Mouse (Mus musculus): Measurements from ENCODE around the gene Fam171a1.
"Not testable (repeated sequence)": the region's sequence is repeated elsewhere in the genome, so short reads cannot be mapped to it uniquely, and the experiment has no call there.

Fam171a1 gene

GRCm38 (mm10) chr2:3163501-3164076 is 49.6 kb downstream of the Fam171a1 start:
- in situ Hi-C loops (cut with MboI; ENCODE audit: low pct_unique_long_range_greater_than_20kb in 1 of 2, low sequenced_read_pairs in 2 of 2, unreplicated experiment in 1 of 2) = no loop called here

- in situ Hi-C loops (cut with MboI; ENCODE audit: low pct_unique_long_range_greater_than_20kb in 1 of 2, low sequenced_read_pairs in 2 of 2, unreplicated experiment in 1 of 2) = no loop called here
Observed at GRCm38 (mm10) chr2:3165037-3165600, 51.1 kb downstream of the Fam171a1 start.

GRCm38 (mm10) chr2:3165890-3166605 is 52.0 kb downstream of the Fam171a1 start:
- in situ Hi-C loops (cut with MboI; ENCODE audit: low pct_unique_long_range_greater_than_20kb in 1 of 2, low sequenced_read_pairs in 2 of 2, unreplicated experiment in 1 of 2) = no loop called here

- in situ Hi-C loops (cut with MboI; ENCODE audit: low pct_unique_long_range_greater_than_20kb in 1 of 2, low sequenced_read_pairs in 2 of 2, unreplicated experiment in 1 of 2) = no loop called here
Observed at GRCm38 (mm10) chr2:3168719-3169402, 54.8 kb downstream of the Fam171a1 start.

- in situ Hi-C loops (cut with MboI; ENCODE audit: low pct_unique_long_range_greater_than_20kb in 1 of 2, low sequenced_read_pairs in 2 of 2, unreplicated experiment in 1 of 2) = no loop called here
Observed at GRCm38 (mm10) chr2:3169403-3169747, 55.4 kb downstream of the Fam171a1 start.

- in situ Hi-C loops (cut with MboI; ENCODE audit: low pct_unique_long_range_greater_than_20kb in 1 of 2, low sequenced_read_pairs in 2 of 2, unreplicated experiment in 1 of 2) = no loop called here
Observed at GRCm38 (mm10) chr2:3171774-3172173, 57.8 kb downstream of the Fam171a1 start.

GRCm38 (mm10) chr2:3172656-3173055 is 58.6 kb downstream of the Fam171a1 start:
- in situ Hi-C loops (cut with MboI; ENCODE audit: low pct_unique_long_range_greater_than_20kb in 1 of 2, low sequenced_read_pairs in 2 of 2, unreplicated experiment in 1 of 2) = no loop called here

GRCm38 (mm10) chr2:3174890-3175289 is 60.9 kb downstream of the Fam171a1 start:
- in situ Hi-C loops (cut with MboI; ENCODE audit: low pct_unique_long_range_greater_than_20kb in 1 of 2, low sequenced_read_pairs in 2 of 2, unreplicated experiment in 1 of 2) = no loop called here

GRCm38 (mm10) chr2:3175988-3176387 is 62.0 kb downstream of the Fam171a1 start:
- in situ Hi-C loops (cut with MboI; ENCODE audit: low pct_unique_long_range_greater_than_20kb in 1 of 2, low sequenced_read_pairs in 2 of 2, unreplicated experiment in 1 of 2) = not testable (repeated sequence)

GRCm38 (mm10) chr2:3176751-3177150 is 62.7 kb downstream of the Fam171a1 start:
- in situ Hi-C loops (cut with MboI; ENCODE audit: low pct_unique_long_range_greater_than_20kb in 1 of 2, low sequenced_read_pairs in 2 of 2, unreplicated experiment in 1 of 2) = no loop called here

- in situ Hi-C loops (cut with MboI; ENCODE audit: low pct_unique_long_range_greater_than_20kb in 1 of 2, low sequenced_read_pairs in 2 of 2, unreplicated experiment in 1 of 2) = no loop called here
Observed at GRCm38 (mm10) chr2:3180550-3180949, 66.5 kb downstream of the Fam171a1 start.

GRCm38 (mm10) chr2:3183656-3184055 is 69.6 kb downstream of the Fam171a1 start:
- in situ Hi-C loops (cut with MboI; ENCODE audit: low pct_unique_long_range_greater_than_20kb in 1 of 2, low sequenced_read_pairs in 2 of 2, unreplicated experiment in 1 of 2) = no loop called here

- in situ Hi-C loops (cut with MboI; ENCODE audit: low pct_unique_long_range_greater_than_20kb in 1 of 2, low sequenced_read_pairs in 2 of 2, unreplicated experiment in 1 of 2) = no loop called here
Observed at GRCm38 (mm10) chr2:3185335-3185734, 71.3 kb downstream of the Fam171a1 start.

- in situ Hi-C loops (cut with MboI; ENCODE audit: low pct_unique_long_range_greater_than_20kb in 1 of 2, low sequenced_read_pairs in 2 of 2, unreplicated experiment in 1 of 2) = no loop called here
Observed at GRCm38 (mm10) chr2:3188745-3189475, 74.9 kb downstream of the Fam171a1 start.

- in situ Hi-C loops (cut with MboI; ENCODE audit: low pct_unique_long_range_greater_than_20kb in 1 of 2, low sequenced_read_pairs in 2 of 2, unreplicated experiment in 1 of 2) = no loop called here
Observed at GRCm38 (mm10) chr2:3191149-3191548, 77.1 kb downstream of the Fam171a1 start.

GRCm38 (mm10) chr2:3195511-3195910 is 81.5 kb downstream of the Fam171a1 start:
- in situ Hi-C loops (cut with MboI; ENCODE audit: low pct_unique_long_range_greater_than_20kb in 1 of 2, low sequenced_read_pairs in 2 of 2, unreplicated experiment in 1 of 2) = no loop called here

GRCm38 (mm10) chr2:3200422-3200821 is 86.4 kb downstream of the Fam171a1 start:
- in situ Hi-C loops (cut with MboI; ENCODE audit: low pct_unique_long_range_greater_than_20kb in 1 of 2, low sequenced_read_pairs in 2 of 2, unreplicated experiment in 1 of 2) = no loop called here

- in situ Hi-C loops (cut with MboI; ENCODE audit: low pct_unique_long_range_greater_than_20kb in 1 of 2, low sequenced_read_pairs in 2 of 2, unreplicated experiment in 1 of 2) = no loop called here
Observed at GRCm38 (mm10) chr2:3206975-3207642, 93.1 kb downstream of the Fam171a1 start.

Data from mouse embryonic stem cell (cell line).